Mouse (Mus musculus) megakaryocyte, embryonic 14.5 days (primary cell): ENCODE measurements at regions not wholly inside any gene's neighbourhood (a gene's known extent, or its start where the extent isn't known, plus 50 kb on each side); places are given as distances from the start of the nearest gene placed in this dataset.

Experiments
- FLI1 ChIP-seq: IDR thresholded peaks from 2 replicates; pipeline ENCODE4 v1.6.1; 2012; ENCODE audit warnings: low read length, inconsistent platforms, mixed read lengths
- GATA1 ChIP-seq: IDR thresholded peaks from 3 replicates; pipeline ENCODE4 v1.6.1; 2012; ENCODE audit warnings: mixed read lengths, low read length, inconsistent platforms, borderline replicate concordance

DNA sequence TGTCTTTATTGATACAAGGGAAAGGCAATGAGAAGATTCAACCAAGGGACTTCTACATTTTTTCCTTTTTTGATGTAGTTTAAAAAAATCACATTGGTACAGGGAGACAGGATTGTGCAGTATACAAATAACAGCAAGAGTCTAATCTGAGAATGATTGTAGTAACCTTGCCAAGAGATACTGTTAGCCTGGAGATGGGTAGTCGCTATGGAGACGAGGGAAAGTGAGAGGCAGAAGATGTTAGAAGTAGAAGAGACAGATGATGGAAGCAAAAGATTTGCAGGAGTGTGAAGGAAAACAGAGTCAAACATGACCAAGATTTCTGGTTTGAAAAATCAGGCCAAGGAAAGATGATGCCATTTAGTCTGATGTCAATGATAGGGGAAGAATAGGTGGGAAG, 117.9 kb upstream of the Ccng1 start:
- no peak for TF ChIP-seq GATA1
- no peak for TF ChIP-seq FLI1
